Mouse (Mus musculus) heart, postnatal 0 days (tissue): Measurements from ENCODE around the gene Gm6614.

Experiments used
- CTCF ChIP-seq: IDR thresholded peaks from 2 replicates; pipeline ENCODE4 v1.5.1; 2016; ENCODE audit warnings: antibody characterized with exemption, control low read depth, low read depth
- EP300 ChIP-seq: IDR thresholded peaks from 2 replicates; pipeline ENCODE4 v1.6.1; 2016; ENCODE audit warnings: antibody characterized with exemption, low read depth

- TF ChIP-seq EP300 (no peak), CTCF (no peak)
Observed at GRCm38 (mm10) chr6:141984644-141985043, 26.6 kb downstream of the Gm6614 start.
